Mouse (Mus musculus) heart, embryonic 15.5 days (tissue): Measurements from ENCODE around the gene Otulin. TPM values are rescaled to one million over a fixed set of nuclear protein-coding genes. Genes with fewer than 3 reads are reported as not detected.

Experiments
- ATAC-seq: fragments of 200-750 bp; cut with Nextera tagmentation; replicated peaks from 2 replicates; pipeline ENCODE4 v1.8.0; 2017; ENCODE audit warnings: low read depth, moderate TSS enrichment; ENCODE audit not compliant: insufficient number of reproducible peaks, insufficient read depth, low FRiP score
- H3K27ac ChIP-seq: fragments of 300-500 bp; sonication (generic); 2 replicates; pipeline ENCODE4 v1.5.1; 2015; ENCODE audit warnings: mild to moderate bottlenecking, inconsistent platforms
- H3K27me3 ChIP-seq: fragments of 300-500 bp; sonication (generic); 2 replicates; pipeline ENCODE4 v1.6.1; 2015; ENCODE audit warnings: inconsistent platforms
- H3K36me3 ChIP-seq: fragments of 300-500 bp; sonication (generic); 2 replicates; pipeline ENCODE4 v1.6.1; 2015; ENCODE audit warnings: mild to moderate bottlenecking, inconsistent platforms
- H3K4me1 ChIP-seq: fragments of 300-500 bp; sonication (generic); replicated peaks from 2 replicates; pipeline ENCODE4 v1.6.1; 2015; ENCODE audit warnings: inconsistent platforms
- H3K4me2 ChIP-seq: fragments of 300-500 bp; sonication (generic); 2 replicates; pipeline ENCODE4 v1.6.1; 2015; ENCODE audit warnings: inconsistent platforms, mild to moderate bottlenecking, moderate library complexity
- H3K4me3 ChIP-seq: fragments of 300-500 bp; sonication (generic); 2 replicates; pipeline ENCODE4 v1.5.1; 2015; ENCODE audit warnings: mild to moderate bottlenecking, inconsistent platforms
- H3K9ac ChIP-seq: fragments of 300-500 bp; sonication (generic); 2 replicates; pipeline ENCODE4 v1.6.1; 2015; ENCODE audit warnings: mild to moderate bottlenecking, inconsistent platforms
- H3K9me3 ChIP-seq: fragments of 300-500 bp; sonication (generic); replicated peaks from 2 replicates; pipeline ENCODE4 v1.6.1; 2016; ENCODE audit warnings: inconsistent platforms
- WGBS: fragments of 180-500 bp; shearing (Covaris S2); methylation state at CpG from one replicate; pipeline ENCODE4 v1.1.7; 2015; ENCODE audit warnings: mixed read lengths; 5-methylcytosine and 5-hydroxymethylcytosine counted together
- polyA plus RNA-seq: library from polyadenylated mRNA; unstranded; fragments of >200 nt; fragmentation: Nextera tagmentation; extraction: Ambion mirVana; gene quantifications from 2 replicates; pipeline ENCODE4 v1.2.1, GENCODE M21; 2015

Gene Otulin
- polyA plus RNA-seq, 1 experiment from 2014 or later, result 24.9 TPM

DNA sequence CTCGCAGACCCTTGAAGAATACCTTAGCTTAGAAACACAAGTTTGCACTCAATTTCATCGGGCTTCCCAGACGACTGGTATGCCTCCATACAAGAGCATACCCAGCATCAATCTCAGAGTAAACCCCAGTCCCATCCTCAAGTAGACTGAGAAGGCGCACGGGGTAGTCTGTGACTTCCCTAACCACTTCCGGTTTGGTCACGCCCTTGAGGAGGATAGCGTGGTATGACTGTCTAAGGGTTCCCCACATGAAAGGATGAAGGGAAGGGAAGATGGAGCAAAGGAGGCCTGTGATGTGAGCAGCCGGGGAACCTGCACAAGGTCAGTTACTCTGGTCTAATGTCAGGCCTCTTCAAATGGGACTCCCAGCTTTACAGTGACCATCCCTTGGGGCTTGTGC, 2.7 kb downstream of the Otulin start:
- H3K36me3 ChIP-seq, result 0 out of 2 replicates have a peak, but pooled peaks cover 4% of the 10 kb centered on the region
- H3K9me3 ChIP-seq, result no peaks in the 10 kb centered on the region
- no peaks in the 10 kb centered on the region for H3K27me3 ChIP-seq
- no peak overlapping the region for H3K4me3 ChIP-seq
- no peak overlapping the region for H3K9ac ChIP-seq
- 84% methylated on average over 9 of the region's 9 CpGs for WGBS
- no peak for ATAC-seq
- H3K4me1 ChIP-seq, result peaks cover 64% of the 10 kb centered on the region
- H3K4me2 ChIP-seq, result no peak overlapping the region
- H3K27ac ChIP-seq, result no peak overlapping the region

DNA sequence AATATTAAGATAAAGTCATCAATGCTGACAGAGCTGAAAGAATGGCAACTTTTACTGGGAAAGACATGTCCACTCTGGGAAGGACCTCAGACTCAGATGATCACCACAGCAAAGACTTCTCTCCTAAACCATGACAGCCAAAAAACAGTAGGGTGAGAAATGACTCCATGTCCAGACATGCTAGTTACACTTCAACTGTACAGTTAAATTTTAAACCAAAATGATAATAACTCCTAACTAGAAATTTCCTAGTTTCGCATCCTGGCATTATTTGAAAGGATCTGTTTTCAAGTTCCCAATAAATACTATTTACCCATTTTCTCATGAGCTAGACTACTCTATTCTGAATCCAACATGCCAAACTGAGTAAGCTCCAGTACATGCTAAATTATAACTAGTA, 4.2 kb downstream of the Otulin start:
- no peak overlapping the region for H3K27ac ChIP-seq
- no peak overlapping the region for H3K4me2 ChIP-seq
- H3K9me3 ChIP-seq, result no peaks in the 10 kb centered on the region
- no peak overlapping the region for H3K9ac ChIP-seq
- H3K4me1 ChIP-seq, result peaks cover 66% of the 10 kb centered on the region
- peaks cover 9% of the 10 kb centered on the region; the same call in 1 of the 2 replicates for H3K36me3 ChIP-seq
- no peak overlapping the region for H3K4me3 ChIP-seq
- ATAC-seq, result no peak
- H3K27me3 ChIP-seq, result no peaks in the 10 kb centered on the region
- WGBS, result 86% methylated on average over 1 of the region's 1 CpGs

DNA sequence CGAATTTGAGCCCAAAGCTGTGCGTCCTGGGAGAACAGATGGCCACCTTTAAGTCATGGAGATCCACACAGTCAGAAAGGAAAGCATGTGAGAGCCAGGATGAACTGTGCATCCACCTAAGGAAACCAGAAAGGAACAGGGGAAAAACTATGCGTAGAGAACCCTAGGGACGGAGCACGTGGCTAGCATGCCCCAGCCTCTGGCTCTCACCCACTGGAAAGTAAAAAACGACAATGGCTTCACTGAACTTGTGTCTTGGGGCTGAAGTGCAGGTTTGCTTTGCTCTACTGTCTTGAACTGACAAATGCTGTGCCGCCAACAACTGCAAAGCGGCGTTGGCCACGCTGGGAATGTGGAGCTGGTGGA, 4.6 kb downstream of the Otulin start:
- H3K4me1 ChIP-seq, result peaks cover 68% of the 10 kb centered on the region
- no peak overlapping the region for H3K4me2 ChIP-seq
- no peaks in the 10 kb centered on the region for H3K9me3 ChIP-seq
- ATAC-seq, result no peak
- 72% methylated on average over 10 of the region's 10 CpGs for WGBS
- no peak overlapping the region for H3K4me3 ChIP-seq
- no peak overlapping the region for H3K9ac ChIP-seq
- H3K27ac ChIP-seq, result peak overlapping the region; percentile 54; the same call in 1 of the 2 replicates
- peaks cover 9% of the 10 kb centered on the region; the same call in 1 of the 2 replicates for H3K36me3 ChIP-seq
- H3K27me3 ChIP-seq, result no peaks in the 10 kb centered on the region

DNA sequence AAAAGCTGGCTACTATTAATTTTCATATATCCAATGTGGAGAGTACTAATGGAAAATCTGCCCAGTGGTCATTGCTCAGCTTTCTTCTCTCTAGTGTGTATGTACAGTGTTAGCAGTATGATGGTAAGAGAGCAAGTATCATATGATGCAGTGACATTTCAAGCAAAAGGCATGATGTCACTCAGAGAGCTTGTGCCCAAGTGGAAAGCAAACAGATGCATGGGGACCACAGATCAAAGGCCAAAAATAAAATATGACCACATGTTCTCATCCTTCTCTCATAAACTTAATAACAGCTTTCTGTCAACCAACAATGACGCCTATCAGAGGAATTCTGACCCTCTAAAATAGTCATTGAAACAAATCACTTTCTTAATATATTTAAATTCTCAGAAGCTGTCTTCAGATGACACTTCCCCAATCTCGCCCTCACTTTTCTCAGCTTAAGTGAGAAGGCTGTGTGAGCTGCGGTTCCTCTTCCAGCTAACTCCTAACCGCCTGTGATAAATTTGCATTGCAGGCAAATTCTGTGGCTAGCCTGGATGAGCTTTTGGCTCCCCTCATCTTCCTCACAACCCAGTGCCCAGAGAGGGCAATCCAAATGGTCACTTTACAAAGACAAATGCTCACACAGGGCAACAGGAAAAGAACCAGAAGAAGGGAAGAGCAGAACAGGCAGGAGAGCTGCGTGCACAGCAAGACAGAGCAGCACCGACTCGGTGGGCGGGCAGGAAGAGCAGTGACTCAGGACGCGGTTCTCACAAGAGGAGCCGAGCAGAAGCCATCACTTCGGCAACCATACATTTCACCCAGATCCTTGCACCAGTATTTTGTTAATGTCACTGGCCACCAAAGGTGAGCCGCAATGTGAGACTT, 5.2 kb downstream of the Otulin start:
- H3K9ac ChIP-seq, result no peak overlapping the region
- no peaks in the 10 kb centered on the region for H3K9me3 ChIP-seq
- H3K27me3 ChIP-seq, result no peaks in the 10 kb centered on the region
- H3K36me3 ChIP-seq, result peaks cover 9% of the 10 kb centered on the region; the same call in 1 of the 2 replicates
- no peak for ATAC-seq
- H3K4me1 ChIP-seq, result peaks cover 69% of the 10 kb centered on the region
- no peak overlapping the region for H3K4me2 ChIP-seq
- WGBS, result 77% methylated on average over 13 of the region's 13 CpGs
- no peak overlapping the region for H3K4me3 ChIP-seq
- H3K27ac ChIP-seq, result peak overlapping the region; percentile 54; the same call in 1 of the 2 replicates

DNA sequence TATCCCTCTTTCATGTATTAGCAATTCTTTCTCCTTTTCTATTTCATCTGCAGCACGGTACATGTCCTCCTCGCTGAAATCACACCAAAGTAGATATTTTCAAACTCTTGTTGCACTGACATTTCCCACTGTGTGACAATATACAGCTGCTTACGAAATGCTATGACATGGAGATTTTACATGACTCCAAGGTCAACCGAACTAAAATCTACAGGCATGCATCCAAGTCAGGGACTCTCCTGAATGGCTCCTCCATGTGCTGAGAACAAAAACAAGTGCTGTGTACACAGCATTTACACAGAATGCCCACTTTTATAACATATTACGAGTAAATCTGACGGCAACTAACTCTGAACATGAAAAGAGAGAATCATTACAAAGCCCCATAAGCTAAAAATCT, 7.2 kb downstream of the Otulin start:
- H3K4me1 ChIP-seq, result peaks cover 65% of the 10 kb centered on the region

DNA sequence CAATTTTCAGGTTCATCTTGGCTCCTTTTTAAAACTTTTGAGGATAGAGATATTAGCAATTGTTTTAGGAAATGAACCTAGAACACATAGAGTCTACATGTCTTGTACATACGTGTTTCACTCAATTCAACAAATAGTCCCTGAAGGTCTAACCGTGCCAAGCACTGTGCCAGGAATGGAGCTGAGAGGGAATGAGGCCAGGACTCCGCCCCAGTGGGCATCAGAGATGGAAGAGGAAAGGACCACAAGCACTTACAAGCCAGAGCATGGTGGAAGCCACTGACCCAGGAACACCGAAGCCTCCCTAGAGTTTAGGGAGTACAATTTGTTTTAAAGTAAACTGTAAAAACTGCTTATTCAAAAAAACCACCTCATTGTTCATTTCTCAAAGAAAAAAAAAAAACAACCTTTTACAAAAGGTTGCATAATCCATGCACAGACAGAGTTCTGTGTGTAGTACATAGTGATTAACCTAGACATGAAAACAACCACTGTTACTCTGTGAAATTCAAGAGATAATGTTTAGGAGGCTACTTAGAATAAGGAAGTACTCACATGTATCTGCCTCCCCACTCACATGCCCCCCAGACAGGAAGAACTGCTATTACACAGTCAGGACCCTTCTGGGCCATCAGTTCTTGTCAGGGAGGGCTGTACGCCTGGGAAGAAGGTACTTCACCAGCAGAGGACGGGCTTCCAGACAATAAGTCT, 9.9 kb downstream of the Otulin start:
- Histone ChIP-seq H3K9ac (no peak overlapping the region), H3K36me3 (peaks cover 18% of the 10 kb centered on the region)
- WGBS, result 78% methylated on average over 6 of the region's 6 CpGs

More for the DNA sequence above, 7.2 kb downstream of the Otulin start:
- no peak for ATAC-seq
- H3K9ac ChIP-seq, result no peak overlapping the region
- no peak overlapping the region for H3K4me3 ChIP-seq
- no peaks in the 10 kb centered on the region for H3K27me3 ChIP-seq
- no peak overlapping the region for H3K4me2 ChIP-seq
- H3K36me3 ChIP-seq, result peaks cover 9% of the 10 kb centered on the region; the same call in 1 of the 2 replicates
- no peaks in the 10 kb centered on the region for H3K9me3 ChIP-seq
- no peak overlapping the region for H3K27ac ChIP-seq
- 73% methylated on average over 6 of the region's 6 CpGs for WGBS

DNA sequence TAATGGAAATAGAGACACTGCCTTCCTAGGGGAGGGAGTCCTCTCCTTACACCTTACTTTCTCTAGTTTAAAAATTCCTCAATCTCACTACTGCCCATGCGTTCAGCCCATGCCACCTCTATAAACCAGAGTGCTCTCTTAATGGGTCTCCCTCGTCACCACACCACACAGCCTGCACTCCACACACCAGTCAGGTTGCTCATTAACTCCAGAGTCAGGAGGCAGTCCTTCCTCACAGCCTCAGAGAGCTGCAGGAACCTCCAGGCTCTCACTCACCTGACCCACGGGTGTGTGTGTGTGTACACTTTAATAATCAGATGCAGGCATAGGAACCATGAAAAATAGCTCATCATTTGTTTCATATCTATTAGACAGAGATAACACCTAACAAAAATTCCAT, 10.8 kb downstream of the Otulin start:
- Histone ChIP-seq H3K27me3 (no peaks in the 10 kb centered on the region), H3K27ac (peak overlapping the region; percentile 81), H3K4me1 (peaks cover 40% of the 10 kb centered on the region), H3K9ac (no peak overlapping the region), H3K4me2 (no peak overlapping the region), H3K4me3 (no peak overlapping the region), H3K9me3 (no peaks in the 10 kb centered on the region), H3K36me3 (peaks cover 21% of the 10 kb centered on the region)
- WGBS, result 66% methylated on average over 3 of the region's 3 CpGs
- ATAC-seq, result no peak

More for the DNA sequence above, 9.9 kb downstream of the Otulin start:
- Histone ChIP-seq H3K27ac (peak overlapping the region; percentile 17; the same call in 1 of the 2 replicates), H3K4me1 (peaks cover 50% of the 10 kb centered on the region), H3K9me3 (no peaks in the 10 kb centered on the region), H3K4me3 (no peak overlapping the region), H3K27me3 (no peaks in the 10 kb centered on the region), H3K4me2 (no peak overlapping the region)
- ATAC-seq, result no peak

DNA sequence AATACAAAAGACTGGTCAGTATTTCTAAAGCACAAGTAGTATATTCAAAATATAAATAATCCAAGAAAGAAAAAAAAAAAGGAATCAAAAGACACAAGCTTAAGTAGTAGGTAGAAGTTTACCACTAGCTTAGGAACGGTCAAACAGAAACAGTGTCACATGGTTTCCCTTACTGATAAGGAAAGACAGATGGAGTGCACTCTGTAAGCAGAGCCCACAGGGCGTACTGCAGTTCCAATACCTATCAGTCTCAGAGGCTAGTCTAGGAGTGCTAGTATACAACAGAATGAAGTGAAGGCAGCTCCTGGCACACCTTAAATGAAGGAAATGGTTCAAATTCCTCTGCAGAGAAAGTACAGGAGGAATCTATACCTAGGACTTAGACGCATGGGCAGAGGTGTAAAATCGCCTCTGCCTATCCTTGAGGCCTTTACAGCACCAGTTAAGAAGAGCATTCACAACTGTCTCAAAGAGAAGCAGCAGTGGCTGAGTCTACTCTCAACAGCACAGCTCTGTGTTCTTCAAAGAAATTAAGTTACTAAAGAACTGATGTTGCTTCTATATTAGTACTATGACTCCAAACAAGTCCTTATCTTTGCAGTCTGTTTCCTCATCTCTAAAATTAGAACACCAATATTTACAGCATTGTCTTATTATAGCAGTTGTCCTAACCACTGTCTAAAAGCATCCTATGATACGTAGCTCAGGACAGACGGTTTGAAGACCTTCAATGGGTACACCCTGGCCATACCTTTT, 11.5 kb downstream of the Otulin start:
- Histone ChIP-seq H3K4me2 (0 out of 2 replicates have a peak overlapping the region, but pooled peaks have one; percentile 6), H3K4me1 (peaks cover 33% of the 10 kb centered on the region), H3K9ac (0 out of 2 replicates have a peak overlapping the region, but pooled peaks have one; percentile 34), H3K36me3 (peaks cover 22% of the 10 kb centered on the region), H3K4me3 (no peak overlapping the region), H3K27me3 (no peaks in the 10 kb centered on the region), H3K9me3 (no peaks in the 10 kb centered on the region), H3K27ac (peak overlapping the region; percentile 81)
- ATAC-seq, result peak; percentile 71
- WGBS, result 40% methylated on average over 6 of the region's 6 CpGs

DNA sequence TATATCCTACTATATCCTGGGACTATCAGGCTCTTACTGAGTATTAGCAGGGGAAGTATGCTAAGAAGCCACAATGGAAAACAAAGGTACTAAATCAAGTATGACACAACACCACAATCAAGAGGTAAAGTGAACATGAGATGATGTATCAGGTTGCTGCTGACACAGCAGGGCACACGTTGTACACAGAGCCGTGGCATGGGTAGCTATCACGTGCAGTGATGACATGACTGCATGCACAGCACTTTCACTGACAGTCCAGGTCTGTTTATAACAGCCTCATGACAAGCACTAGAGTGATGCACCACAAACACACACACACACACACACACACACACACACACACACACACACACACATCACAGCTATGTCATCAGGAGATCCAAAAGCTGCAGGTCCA, 13.3 kb downstream of the Otulin start:
- Histone ChIP-seq H3K27ac (no peak overlapping the region), H3K9me3 (no peaks in the 10 kb centered on the region), H3K4me3 (no peak overlapping the region), H3K9ac (no peak overlapping the region), H3K4me2 (no peak overlapping the region), H3K27me3 (no peaks in the 10 kb centered on the region), H3K4me1 (peaks cover 24% of the 10 kb centered on the region), H3K36me3 (peaks cover 13% of the 10 kb centered on the region)
- WGBS, result 75% methylated on average over 3 of the region's 3 CpGs
- ATAC-seq, result no peak

DNA sequence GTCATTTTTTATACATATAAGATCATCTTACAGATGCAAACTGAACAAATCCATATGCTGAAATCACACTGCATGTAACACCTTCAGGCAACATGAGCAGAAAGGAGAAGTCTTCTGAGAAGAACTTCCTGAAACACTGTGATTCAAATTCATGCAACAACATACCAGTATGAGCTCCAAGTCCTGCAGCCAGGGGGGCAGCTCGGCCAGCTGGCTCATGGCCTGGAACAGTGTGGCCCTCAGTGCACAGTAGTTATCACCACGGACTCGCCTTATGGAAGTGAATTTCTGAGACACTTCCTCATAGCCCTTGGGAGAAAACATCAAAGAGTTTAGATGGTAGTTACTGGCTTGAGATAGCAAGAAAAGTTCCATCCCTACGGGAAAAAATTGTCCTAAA, 14.3 kb downstream of the Otulin start:
- ATAC-seq, result no peak; the same call in 1 of the 2 replicates
- H3K4me3 ChIP-seq, result no peak overlapping the region

DNA sequence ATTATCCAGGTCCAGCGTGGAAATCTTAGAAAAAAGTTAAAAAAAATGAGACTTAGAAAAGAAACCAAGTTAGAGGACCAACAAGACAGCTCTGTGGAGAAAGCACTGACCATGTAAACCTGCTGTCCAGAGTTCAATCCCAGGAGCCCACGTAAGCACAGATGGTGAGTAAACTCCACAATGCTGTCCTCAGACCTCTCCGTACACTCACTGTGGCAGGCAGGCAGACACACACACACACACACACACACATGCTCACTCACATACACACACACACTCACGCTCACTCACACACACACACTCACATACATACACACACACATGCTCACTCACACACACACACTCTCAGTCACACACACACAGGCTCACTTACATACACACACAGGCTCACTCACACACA, 17.2 kb downstream of the Otulin start:
- Histone ChIP-seq H3K27ac (no peak overlapping the region), H3K27me3 (no peaks in the 10 kb centered on the region), H3K4me2 (no peak overlapping the region), H3K36me3 (peaks cover 42% of the 10 kb centered on the region), H3K4me3 (no peak overlapping the region), H3K4me1 (peaks cover 6% of the 10 kb centered on the region), H3K9me3 (no peaks in the 10 kb centered on the region), H3K9ac (no peak overlapping the region)
- WGBS, result 85% methylated on average over 4 of the region's 4 CpGs
- ATAC-seq, result no peak

More for the DNA sequence above, 14.3 kb downstream of the Otulin start:
- Histone ChIP-seq H3K4me1 (peaks cover 23% of the 10 kb centered on the region), H3K27ac (peak overlapping the region; percentile 16; the same call in 1 of the 2 replicates), H3K9ac (no peak overlapping the region), H3K9me3 (no peaks in the 10 kb centered on the region), H3K4me2 (no peak overlapping the region), H3K36me3 (peaks cover 21% of the 10 kb centered on the region), H3K27me3 (no peaks in the 10 kb centered on the region)
- 45% methylated on average over 4 of the region's 4 CpGs for WGBS
